Mouse (Mus musculus): ENCODE results near the gene Gm27029. TPM values are rescaled to one million over a fixed set of nuclear protein-coding genes. Genes with fewer than 3 reads are reported as not detected.

Gene Gm27029
- polyA plus RNA-seq, 1 experiment = 1.6 TPM

DNA sequence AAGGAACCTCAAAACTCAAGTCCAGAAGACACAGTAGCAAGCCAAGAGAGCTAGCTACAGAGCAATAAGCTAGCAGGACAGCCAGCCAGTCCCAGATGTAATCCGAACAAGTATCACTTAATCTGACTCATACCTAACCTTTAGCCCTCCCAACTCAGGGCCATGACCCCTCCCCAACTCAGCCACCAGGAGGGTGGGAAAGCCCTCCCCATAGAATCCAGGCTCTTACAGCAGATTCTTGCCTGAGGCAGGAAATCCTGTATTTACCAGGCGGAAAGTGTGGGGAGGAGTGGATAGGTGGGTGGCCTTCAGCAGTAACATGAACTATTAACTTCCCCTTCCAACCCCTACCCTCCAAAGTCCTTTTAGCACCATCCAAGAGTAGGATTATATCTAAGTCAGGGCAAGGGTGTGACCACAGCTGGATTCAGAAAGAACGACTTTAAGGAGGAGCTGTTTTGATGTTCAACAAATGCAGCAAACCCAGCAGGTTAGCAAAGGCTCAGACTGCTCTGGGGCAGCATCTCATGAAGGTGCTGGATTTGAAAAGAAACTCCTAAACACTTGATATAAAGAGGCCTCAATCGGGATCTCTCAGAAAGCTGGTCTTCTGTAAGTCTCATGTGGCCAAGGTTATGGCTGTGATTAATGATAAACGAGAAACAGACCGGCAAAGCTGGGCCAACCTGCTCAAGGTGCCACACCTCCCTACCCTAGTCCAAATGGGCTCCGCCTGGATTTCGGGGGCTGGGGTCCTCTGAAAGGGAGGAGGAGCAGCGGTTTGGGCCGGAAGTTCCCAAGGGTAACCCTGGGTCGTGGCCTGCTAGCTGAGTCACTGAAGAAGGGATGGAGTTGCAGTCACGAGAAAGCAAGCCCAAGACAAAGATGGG is 39.9 kb upstream of the Gm27029 start, which contains the start of gene Rnd2:
Gene Rnd2 (plus strand): TSS at position 789 of the 890 bp plus-strand sequence.
- 6% methylated on average over 12 of the region's 12 CpGs for WGBS
- peak; percentile 66 for DNase-seq

DNA sequence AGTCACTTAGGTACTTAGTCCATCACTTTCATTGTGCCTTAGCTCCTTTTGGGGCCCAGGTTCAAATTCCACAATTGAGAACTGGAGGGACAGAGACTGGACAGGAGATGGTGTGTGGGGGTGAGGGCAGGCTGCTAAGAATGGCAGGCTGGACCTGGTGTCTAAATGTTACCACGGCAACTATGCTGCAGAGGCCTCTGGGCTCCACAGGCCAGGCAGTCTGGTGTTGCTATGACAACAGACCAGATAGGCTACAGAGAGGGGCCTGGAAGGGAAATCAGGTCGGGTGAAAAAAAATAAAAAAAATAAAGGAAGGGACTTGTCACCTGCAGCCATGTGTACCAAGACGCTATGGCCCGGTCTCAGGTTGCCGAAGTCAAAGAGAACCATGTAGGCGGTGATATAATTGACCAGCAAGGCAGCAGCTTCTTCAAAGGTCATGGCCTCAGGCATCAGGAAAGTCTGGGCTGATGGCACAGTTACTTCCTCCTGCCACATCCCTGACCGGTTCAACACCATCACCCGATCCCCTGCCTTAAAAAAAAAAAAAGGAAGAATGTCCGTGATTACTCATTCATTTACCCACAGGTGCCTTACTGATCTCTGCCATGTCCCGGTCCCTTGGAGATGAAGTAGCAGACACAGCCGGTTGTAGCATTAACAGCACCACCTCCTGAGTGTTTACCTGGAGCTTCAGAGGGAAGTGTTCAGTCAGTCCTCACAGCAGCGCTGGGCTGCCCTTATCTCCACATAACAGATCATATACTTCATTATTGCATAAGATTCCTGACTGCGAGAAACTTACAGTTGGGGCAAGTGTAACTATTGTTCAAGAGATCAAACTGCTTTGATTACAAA is 38.2 kb upstream of the Gm27029 start:
- 43% methylated on average over 13 of the region's 13 CpGs for WGBS

More for the DNA sequence above, 39.9 kb upstream of the Gm27029 start, which contains the start of gene Rnd2:
- Histone ChIP-seq H3K4me3 (ENCODE audit: insufficient read depth, low read depth, low read length) (peak within 1 kb of the TSS; percentile 56), H3K36me3 (ENCODE audit: control insufficient read depth, insufficient read depth, low read length) (no peaks in the 10 kb centered on the region), H3K27me3 (replicated peaks; ENCODE audit: control insufficient read depth, insufficient read depth, low read length) (no peaks in the 10 kb centered on the region), H3K27ac (ENCODE audit: insufficient read depth, low read depth, low read length) (peak within 1 kb of the TSS; percentile 69), H3K4me1 (ENCODE audit: control insufficient read depth, insufficient read depth, low read length) (peaks cover 11% of the 10 kb centered on the region; the same call in 1 of the 2 replicates)
- TF ChIP-seq CTCF (conservative IDR thresholded peaks at IDR 0.05; ENCODE audit: insufficient read depth, insufficient read length, low read depth, low read length) (no peak), POLR2A (IDR thresholded peaks at IDR 0.05; ENCODE audit: low read depth, low read length) (no peak)

GRCm38 (mm10) chr11:101462141-101462540 is 37.5 kb upstream of the Gm27029 start:
- H3K4me3 ChIP-seq (ENCODE audit: insufficient read depth, low read depth, low read length) = no peak overlapping the region
- no peak for TF ChIP-seq CTCF (conservative IDR thresholded peaks at IDR 0.05; ENCODE audit: insufficient read depth, insufficient read length, low read depth, low read length)
- no peak for TF ChIP-seq POLR2A (IDR thresholded peaks at IDR 0.05; ENCODE audit: low read depth, low read length)
- WGBS = 80% methylated on average over 14 of the region's 14 CpGs
- peaks cover 11% of the 10 kb centered on the region; the same call in 1 of the 2 replicates for H3K4me1 ChIP-seq (ENCODE audit: control insufficient read depth, insufficient read depth, low read length)
- H3K27me3 ChIP-seq (replicated peaks; ENCODE audit: control insufficient read depth, insufficient read depth, low read length) = no peaks in the 10 kb centered on the region
- DNase-seq = no peak
- H3K36me3 ChIP-seq (ENCODE audit: control insufficient read depth, insufficient read depth, low read length) = no peaks in the 10 kb centered on the region
- H3K27ac ChIP-seq (ENCODE audit: insufficient read depth, low read depth, low read length) = no peak overlapping the region

More for the DNA sequence above, 38.2 kb upstream of the Gm27029 start:
- TF ChIP-seq POLR2A (IDR thresholded peaks at IDR 0.05; ENCODE audit: low read depth, low read length) (no peak), CTCF (conservative IDR thresholded peaks at IDR 0.05; ENCODE audit: insufficient read depth, insufficient read length, low read depth, low read length) (no peak)
- Histone ChIP-seq H3K4me1 (ENCODE audit: control insufficient read depth, insufficient read depth, low read length) (peaks cover 11% of the 10 kb centered on the region; the same call in 1 of the 2 replicates), H3K27ac (ENCODE audit: insufficient read depth, low read depth, low read length) (no peak overlapping the region), H3K27me3 (replicated peaks; ENCODE audit: control insufficient read depth, insufficient read depth, low read length) (no peaks in the 10 kb centered on the region), H3K36me3 (ENCODE audit: control insufficient read depth, insufficient read depth, low read length) (no peaks in the 10 kb centered on the region), H3K4me3 (ENCODE audit: insufficient read depth, low read depth, low read length) (no peak overlapping the region)
- DNase-seq = no peak

- no peak overlapping the region for H3K27ac ChIP-seq (ENCODE audit: insufficient read depth, low read depth, low read length)
- no peaks in the 10 kb centered on the region for H3K27me3 ChIP-seq (replicated peaks; ENCODE audit: control insufficient read depth, insufficient read depth, low read length)
- no peak overlapping the region for H3K4me3 ChIP-seq (ENCODE audit: insufficient read depth, low read depth, low read length)
- DNase-seq = no peak
- peaks cover 11% of the 10 kb centered on the region; the same call in 1 of the 2 replicates for H3K4me1 ChIP-seq (ENCODE audit: control insufficient read depth, insufficient read depth, low read length)
- WGBS = 83% methylated on average over 15 of the region's 15 CpGs
- TF ChIP-seq CTCF (conservative IDR thresholded peaks at IDR 0.05; ENCODE audit: insufficient read depth, insufficient read length, low read depth, low read length) (no peak), POLR2A (IDR thresholded peaks at IDR 0.05; ENCODE audit: low read depth, low read length) (no peak)
- H3K36me3 ChIP-seq (ENCODE audit: control insufficient read depth, insufficient read depth, low read length) = no peaks in the 10 kb centered on the region
Observed at GRCm38 (mm10) chr11:101460321-101460720, 35.7 kb upstream of the Gm27029 start.

DNA sequence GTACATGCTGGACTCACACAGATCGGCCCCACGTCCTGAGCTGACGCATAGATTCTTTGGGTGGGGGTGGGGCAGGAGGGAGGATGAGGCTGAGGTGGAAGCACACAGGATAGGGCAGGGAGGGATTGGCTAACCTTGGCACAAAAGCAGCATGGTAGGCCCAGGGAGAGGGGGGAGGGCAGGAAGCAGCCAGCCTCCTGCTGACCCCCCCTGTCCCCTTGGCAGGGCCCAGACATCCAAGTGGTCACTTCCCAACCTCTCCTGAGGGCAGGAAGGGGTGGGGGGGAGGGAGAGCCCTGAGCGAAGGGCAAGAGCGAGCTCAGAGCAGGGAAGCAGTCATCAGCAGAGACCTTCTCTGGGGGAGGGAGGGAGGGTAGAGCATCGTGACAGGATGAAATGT is 35.1 kb upstream of the Gm27029 start:
- H3K4me1 ChIP-seq (ENCODE audit: control insufficient read depth, insufficient read depth, low read length) = peaks cover 10% of the 10 kb centered on the region; the same call in 1 of the 2 replicates
- no peak overlapping the region for H3K4me3 ChIP-seq (ENCODE audit: insufficient read depth, low read depth, low read length)
- 59% methylated on average over 6 of the region's 6 CpGs for WGBS
- H3K27ac ChIP-seq (ENCODE audit: insufficient read depth, low read depth, low read length) = no peak overlapping the region
- DNase-seq = peak; percentile 69
- no peak for TF ChIP-seq CTCF (conservative IDR thresholded peaks at IDR 0.05; ENCODE audit: insufficient read depth, insufficient read length, low read depth, low read length)
- no peak for TF ChIP-seq POLR2A (IDR thresholded peaks at IDR 0.05; ENCODE audit: low read depth, low read length)
- no peaks in the 10 kb centered on the region for H3K27me3 ChIP-seq (replicated peaks; ENCODE audit: control insufficient read depth, insufficient read depth, low read length)
- H3K36me3 ChIP-seq (ENCODE audit: control insufficient read depth, insufficient read depth, low read length) = no peaks in the 10 kb centered on the region

GRCm38 (mm10) chr11:101458217-101458616 is 33.6 kb upstream of the Gm27029 start:
- Histone ChIP-seq H3K27me3 (replicated peaks; ENCODE audit: control insufficient read depth, insufficient read depth, low read length) (no peaks in the 10 kb centered on the region), H3K4me1 (ENCODE audit: control insufficient read depth, insufficient read depth, low read length) (peaks cover 4% of the 10 kb centered on the region; the same call in 1 of the 2 replicates), H3K4me3 (ENCODE audit: insufficient read depth, low read depth, low read length) (no peak overlapping the region), H3K36me3 (ENCODE audit: control insufficient read depth, insufficient read depth, low read length) (no peaks in the 10 kb centered on the region), H3K27ac (ENCODE audit: insufficient read depth, low read depth, low read length) (no peak overlapping the region)
- WGBS = 88% methylated on average over 12 of the region's 12 CpGs
- no peak for TF ChIP-seq CTCF (conservative IDR thresholded peaks at IDR 0.05; ENCODE audit: insufficient read depth, insufficient read length, low read depth, low read length)
- TF ChIP-seq POLR2A (IDR thresholded peaks at IDR 0.05; ENCODE audit: low read depth, low read length) = no peak
- no peak for DNase-seq
